Mouse (Mus musculus) hematopoietic multipotent progenitor cell, adult 10-12 weeks (in vitro differentiated cells): Measurements from ENCODE around the gene Zfp358. TPM values are rescaled to one million over a fixed set of nuclear protein-coding genes. Genes with fewer than 3 reads are reported as not detected.

Experiments used
- polyA plus RNA-seq: library from polyadenylated mRNA; stranded (reverse); fragments of >175 nt; gene quantifications from 2 replicates; pipeline ENCODE4 v1.2.3, GENCODE M21; 2012; ENCODE audit warnings: low replicate concordance

Gene Zfp358
- 14.3 and 16.8 TPM in 2 replicates for polyA plus RNA-seq

DNA sequence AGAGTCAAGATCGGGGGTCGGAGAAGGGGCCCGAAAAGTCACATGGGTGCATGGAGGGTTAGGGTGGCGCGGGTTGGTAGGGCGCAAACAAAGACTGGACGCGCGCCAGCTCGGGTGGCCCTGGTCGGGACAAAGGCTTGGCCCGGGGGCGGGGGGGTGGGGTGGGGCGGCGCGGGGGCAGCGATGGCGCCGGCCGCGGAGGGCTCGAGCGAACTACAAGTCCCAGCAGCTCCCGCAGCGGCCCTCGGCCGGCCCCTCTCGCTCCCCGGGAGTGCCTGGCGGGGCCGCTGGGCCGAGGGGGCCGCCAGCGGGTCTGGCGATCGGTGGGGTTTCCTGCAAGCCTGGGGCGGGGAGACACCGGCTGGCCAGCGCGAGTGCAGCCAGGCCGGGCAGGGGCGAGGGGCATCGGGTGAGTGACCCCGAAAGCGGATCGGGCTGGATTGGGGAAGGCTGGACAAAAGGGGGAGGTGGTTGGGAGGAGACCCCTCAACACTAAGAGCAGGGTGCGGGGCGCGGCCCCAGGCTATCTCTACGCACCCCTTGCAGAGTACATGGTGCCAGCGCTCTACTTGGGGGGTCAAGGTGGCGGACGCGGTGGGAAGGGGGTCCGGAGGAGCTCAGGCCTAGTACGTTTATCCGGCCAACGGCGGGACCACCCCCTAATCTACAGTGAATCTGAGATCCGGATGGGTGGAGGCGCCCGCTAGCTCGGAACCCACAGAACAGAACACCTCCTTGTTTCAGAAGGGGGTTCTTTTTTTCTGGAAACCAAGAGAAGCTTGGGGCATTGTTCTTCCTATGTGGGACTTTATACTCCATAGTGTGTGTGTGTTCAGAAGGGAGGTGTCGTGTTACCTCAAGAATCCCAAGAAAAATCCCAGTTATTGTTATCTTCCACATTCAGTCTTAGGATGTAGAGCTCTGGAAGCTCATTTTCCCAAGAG, at the start of gene Zfp358:
TSS of gene Zfp358 (plus strand) at position 238 of the 944 bp plus-strand sequence.

DNA sequence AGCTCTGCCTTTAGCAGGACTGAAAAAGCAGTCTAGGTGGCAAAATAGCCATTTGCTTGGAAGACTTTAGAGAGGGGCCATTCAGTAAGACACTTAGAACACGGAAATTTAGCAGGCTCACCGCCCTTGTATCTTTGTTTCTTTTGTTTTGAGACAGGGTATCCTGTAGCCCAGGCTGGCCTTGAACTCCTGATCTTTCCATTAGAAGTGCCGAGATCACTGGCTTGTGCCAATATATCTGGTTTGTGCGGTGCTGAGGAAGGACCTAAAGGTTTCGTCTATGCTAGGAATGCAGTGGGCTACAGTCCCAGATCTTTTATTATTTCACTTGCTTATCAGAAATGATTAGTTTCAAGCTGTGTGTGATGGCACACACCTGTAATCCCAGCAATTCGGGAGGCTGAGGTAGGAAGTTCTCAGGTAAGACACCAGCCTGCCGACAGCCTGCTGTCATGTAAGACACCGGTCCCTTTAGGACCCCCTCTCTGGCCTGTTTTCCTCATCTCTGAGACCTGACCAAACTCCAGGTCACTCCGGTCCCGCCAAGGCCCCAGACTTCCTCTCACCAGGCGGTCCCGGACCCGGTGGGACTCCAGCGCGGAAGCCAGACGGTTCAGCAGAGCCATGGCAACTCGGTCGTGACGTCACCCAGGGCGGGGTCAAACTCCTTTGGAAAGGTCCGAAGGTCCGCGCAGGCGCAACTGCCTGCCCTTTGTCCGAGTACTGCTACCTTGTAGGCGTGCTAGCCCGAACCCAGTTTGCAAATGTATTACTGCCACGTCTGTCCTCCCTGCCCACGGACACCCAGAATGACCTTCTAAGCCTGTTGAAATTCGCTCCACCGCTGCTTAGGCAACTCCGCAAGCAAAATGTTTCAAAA, 25.7 kb upstream of the Zfp358 start, which contains the start of gene Pex11g:
TSS of gene Pex11g (minus strand) at position 675 of the 880 bp plus-strand sequence.

DNA sequence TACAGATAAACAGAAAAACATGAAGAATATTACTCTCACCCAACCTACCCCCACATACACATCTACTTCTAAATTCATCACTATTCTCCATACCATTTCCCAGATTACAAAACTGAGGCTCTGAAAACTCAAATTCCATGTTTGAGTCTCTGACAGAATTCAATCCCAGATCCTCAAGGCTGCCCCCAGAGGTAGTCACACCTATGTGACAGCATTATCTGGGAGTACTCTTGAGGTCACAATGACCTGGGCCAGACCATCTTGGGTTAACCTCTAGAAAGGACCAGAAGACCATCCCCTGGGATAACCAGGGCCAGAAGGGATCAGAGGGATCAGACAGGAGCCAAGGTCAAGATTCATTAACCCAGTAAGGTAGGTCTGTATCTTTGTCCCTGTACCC, 22.4 kb upstream of the Zfp358 start, which contains the start of gene Tex45:
TSS of gene Tex45 (plus strand) at position 301 of the 400 bp plus-strand sequence.

DNA sequence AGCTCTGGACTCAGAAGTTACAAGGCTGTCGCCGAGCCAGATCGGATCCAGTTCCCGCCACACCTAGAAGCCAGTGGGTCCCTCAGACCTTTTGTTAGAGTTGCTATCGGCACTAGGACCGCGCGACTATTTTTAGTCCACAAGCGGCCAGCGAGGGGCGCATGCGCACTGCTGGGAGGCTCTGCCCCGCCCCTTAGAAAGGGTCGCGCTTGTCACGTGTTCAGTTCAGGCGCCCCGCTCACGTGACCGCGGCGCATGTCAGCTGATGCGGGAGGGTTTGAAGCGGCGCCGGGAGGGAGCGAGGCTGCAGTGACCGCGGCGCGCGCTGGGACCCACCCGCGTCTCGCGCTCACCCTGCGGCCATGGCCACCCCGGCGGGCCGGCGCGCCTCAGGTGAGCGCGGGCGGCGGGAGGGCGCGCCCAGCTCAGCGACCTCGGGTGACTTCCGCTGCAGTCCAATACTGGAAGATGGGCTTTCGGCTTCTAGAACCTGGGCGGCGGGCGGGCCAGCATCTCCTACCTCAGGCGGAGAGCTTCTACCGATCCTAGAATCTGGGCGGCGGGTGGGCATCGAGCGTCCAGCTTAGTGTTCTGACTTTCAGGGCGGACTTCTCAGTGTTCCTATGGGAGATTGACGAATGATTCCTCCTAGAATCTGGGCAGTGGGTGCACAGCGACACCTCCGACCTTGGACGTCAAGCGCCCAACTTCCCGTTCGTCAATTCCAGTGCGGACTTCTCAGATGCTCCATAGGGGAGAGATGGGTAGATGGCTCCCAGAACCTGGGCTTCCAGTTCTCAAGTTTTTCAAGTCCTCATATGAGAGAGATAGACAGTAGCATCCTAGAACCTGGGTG, 7.5 kb downstream of the Zfp358 start, which contains the start of gene Mcoln1:
TSS of gene Mcoln1 (plus strand) at position 223 of the 856 bp plus-strand sequence.

DNA sequence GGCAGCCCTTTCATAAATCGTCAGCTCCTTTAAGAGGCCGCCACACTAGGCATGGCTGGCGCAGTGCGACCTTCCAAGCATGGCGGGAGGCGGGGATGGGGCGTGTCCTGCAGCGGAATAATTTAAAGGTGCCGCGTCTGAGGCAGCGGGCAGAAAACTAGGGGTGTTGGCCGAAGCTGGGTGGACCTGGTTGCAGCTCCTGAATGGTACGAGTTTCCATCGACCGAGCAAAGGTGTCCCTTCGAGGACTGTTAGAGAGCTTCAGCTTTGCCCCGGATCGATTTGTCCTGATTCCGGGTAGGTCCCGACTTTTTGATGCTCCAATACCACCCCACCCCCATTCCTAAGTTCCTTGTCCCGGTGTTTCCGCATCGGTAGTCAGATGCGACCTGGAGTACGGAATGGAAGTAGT, 22.3 kb downstream of the Zfp358 start, which contains the start of gene Pnpla6:
TSS of gene Pnpla6 (plus strand) at position 125 of the 412 bp plus-strand sequence.

Other genes starting within 250 kb of the Zfp358 start
- 4.6 and 8.6 TPM in 2 replicates for gene Insr, start 213.5 kb upstream of the Zfp358 start, polyA plus RNA-seq
- gene A430078G23Rik, start 139.7 kb upstream of the Zfp358 start, polyA plus RNA-seq: 25.7 and 35.3 TPM in 2 replicates
- 172 and 499 TPM in 2 replicates for gene Arhgef18, start 100.1 kb upstream of the Zfp358 start, polyA plus RNA-seq
- 1.2 and 2.5 TPM in 2 replicates for gene Pex11g, start 25.5 kb upstream of the Zfp358 start, polyA plus RNA-seq
- gene Tex45, start 22.3 kb upstream of the Zfp358 start, polyA plus RNA-seq: not detected in 2 replicates
- gene Mcoln1, start 7.3 kb downstream of the Zfp358 start, polyA plus RNA-seq: 222 and 644 TPM in 2 replicates
- gene Pnpla6, start 22.2 kb downstream of the Zfp358 start, polyA plus RNA-seq: 29.1 and 33.3 TPM in 2 replicates
- gene C330021F23Rik, start 74.9 kb downstream of the Zfp358 start, polyA plus RNA-seq: not detected in 2 replicates
- 0.71 and 0.91 TPM in 2 replicates for gene Camsap3, start 94.2 kb downstream of the Zfp358 start, polyA plus RNA-seq
- 29.0 and 45.7 TPM in 2 replicates for gene Xab2, start 128.2 kb downstream of the Zfp358 start, polyA plus RNA-seq
- 49.9 and 67.0 TPM in 2 replicates for gene Pet100, start 128.4 kb downstream of the Zfp358 start, polyA plus RNA-seq
- not detected in 2 replicates for gene Pcp2, start 132.4 kb downstream of the Zfp358 start, polyA plus RNA-seq
- 150 and 483 TPM in 2 replicates for gene Stxbp2, start 137.8 kb downstream of the Zfp358 start, polyA plus RNA-seq
- 0.15 and 0.60 TPM in 2 replicates for gene Retn, start 162.6 kb downstream of the Zfp358 start, polyA plus RNA-seq
- 0.71 and 1.0 TPM in 2 replicates for gene Mcemp1, start 172.6 kb downstream of the Zfp358 start, polyA plus RNA-seq
- 0.49 TPM in 1 of 2 replicates, not detected in the other for gene Fcor, start 179.2 kb downstream of the Zfp358 start, polyA plus RNA-seq
- gene Trappc5, start 183.2 kb downstream of the Zfp358 start, polyA plus RNA-seq: 27.5 and 30.0 TPM in 2 replicates
- gene Fcer2a, start 201.0 kb downstream of the Zfp358 start, polyA plus RNA-seq: 83.0 and 276 TPM in 2 replicates
- 0.20 and 0.39 TPM in 2 replicates for gene Clec4g, start 227.5 kb downstream of the Zfp358 start, polyA plus RNA-seq